Mouse (Mus musculus) kidney, embryonic 15.5 days (tissue): ENCODE data around the gene Capn11. TPM values are rescaled to one million over a fixed set of nuclear protein-coding genes. Genes with fewer than 3 reads are reported as not detected.

Experiments
- ATAC-seq: fragments of 200-750 bp; cut with Nextera tagmentation; replicated peaks from 2 replicates; pipeline ENCODE4 v1.8.0; 2017; ENCODE audit warnings: moderate TSS enrichment; ENCODE audit not compliant: low FRiP score
- H3K27ac ChIP-seq: fragments of 300-500 bp; sonication (generic); 2 replicates; pipeline ENCODE4 v1.5.1; 2015; ENCODE audit warnings: mild to moderate bottlenecking, inconsistent platforms
- H3K27me3 ChIP-seq: fragments of 300-500 bp; sonication (generic); 2 replicates; pipeline ENCODE4 v1.6.1; 2015; ENCODE audit warnings: inconsistent platforms
- H3K36me3 ChIP-seq: fragments of 300-500 bp; sonication (generic); 2 replicates; pipeline ENCODE4 v1.6.1; 2015; ENCODE audit warnings: inconsistent platforms
- H3K4me1 ChIP-seq: fragments of 300-500 bp; sonication (generic); 2 replicates; pipeline ENCODE4 v1.6.1; 2015; ENCODE audit warnings: inconsistent platforms
- H3K4me2 ChIP-seq: fragments of 300-500 bp; sonication (generic); 2 replicates; pipeline ENCODE4 v1.6.1; 2015; ENCODE audit warnings: moderate library complexity, mild to moderate bottlenecking, inconsistent platforms
- H3K4me3 ChIP-seq: fragments of 300-500 bp; sonication (generic); replicated peaks from 2 replicates; pipeline ENCODE4 v1.5.1; 2015; ENCODE audit warnings: mild to moderate bottlenecking, inconsistent platforms
- H3K9ac ChIP-seq: fragments of 300-500 bp; sonication (generic); 2 replicates; pipeline ENCODE4 v1.6.1; 2015; ENCODE audit warnings: mild to moderate bottlenecking, inconsistent platforms
- H3K9me3 ChIP-seq: fragments of 300-500 bp; sonication (generic); replicated peaks from 2 replicates; pipeline ENCODE4 v1.6.1; 2016; ENCODE audit warnings: inconsistent platforms
- WGBS: fragments of 180-500 bp; shearing (Covaris S2); methylation state at CpG from one replicate; pipeline ENCODE4 v1.1.7; 2015; ENCODE audit warnings: mixed read lengths; 5-methylcytosine and 5-hydroxymethylcytosine counted together
- polyA plus RNA-seq: library from polyadenylated mRNA; unstranded; fragments of >200 nt; fragmentation: Nextera tagmentation; extraction: Ambion mirVana; gene quantifications from 2 replicates; pipeline ENCODE4 v1.2.1, GENCODE M21; 2015

The Capn11 gene
- polyA plus RNA-seq, 1 experiment from 2014 or later = 0.87 TPM

- peak; percentile 52; the same call in 1 of the 2 replicates for ATAC-seq
- H3K27ac ChIP-seq = peak overlapping the region; percentile 92
- peak overlapping the region; percentile 27 for H3K4me3 ChIP-seq
- peak overlapping the region; percentile 55 for H3K4me2 ChIP-seq
- no peaks in the 10 kb centered on the region for H3K27me3 ChIP-seq
- peaks cover 18% of the 10 kb centered on the region for H3K4me1 ChIP-seq
- no peaks in the 10 kb centered on the region for H3K9me3 ChIP-seq
- no peaks in the 10 kb centered on the region for H3K36me3 ChIP-seq
- 18% methylated on average over 20 of the region's 20 CpGs for WGBS
- H3K9ac ChIP-seq = 0 out of 2 replicates have a peak overlapping the region, but pooled peaks have one; percentile 17
These were observed 39.5 kb downstream of the Capn11 start for GRCm38 (mm10) chr17:45619386-45620256.

GRCm38 (mm10) chr17:45618941-45619385 lies 40.2 kb downstream of the Capn11 start:
- no peaks in the 10 kb centered on the region for H3K27me3 ChIP-seq
- H3K4me2 ChIP-seq = peak overlapping the region; percentile 55
- no peaks in the 10 kb centered on the region for H3K9me3 ChIP-seq
- ATAC-seq = peak; percentile 83
- H3K4me1 ChIP-seq = peaks cover 18% of the 10 kb centered on the region
- H3K36me3 ChIP-seq = no peaks in the 10 kb centered on the region
- peak overlapping the region; percentile 92 for H3K27ac ChIP-seq
- 0 out of 2 replicates have a peak overlapping the region, but pooled peaks have one; percentile 17 for H3K9ac ChIP-seq
- H3K4me3 ChIP-seq = peak overlapping the region; percentile 27
- 17% methylated on average over 8 of the region's 8 CpGs for WGBS

DNA sequence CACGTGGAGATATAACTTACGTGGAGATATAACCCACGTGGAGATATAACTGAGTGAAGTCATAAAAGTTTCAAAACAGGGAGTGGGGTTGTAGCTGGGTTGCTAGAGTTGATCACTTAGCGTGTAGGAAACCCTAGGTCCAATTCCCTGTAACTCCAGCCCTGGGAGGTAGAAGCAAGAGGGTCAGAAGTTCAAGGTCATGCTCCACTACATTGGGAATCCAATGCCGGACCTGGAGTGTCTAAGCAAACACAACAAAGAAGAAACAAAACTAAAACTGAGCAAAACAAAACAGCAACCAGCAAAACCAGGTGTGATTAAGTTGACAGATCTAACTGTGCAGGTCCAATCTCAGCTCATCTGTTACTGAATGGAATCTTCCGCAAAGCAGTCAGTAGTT lies 41.5 kb downstream of the Capn11 start:
- H3K27ac ChIP-seq = no peak overlapping the region
- H3K27me3 ChIP-seq = no peaks in the 10 kb centered on the region
- H3K9me3 ChIP-seq = no peaks in the 10 kb centered on the region
- H3K4me2 ChIP-seq = no peak overlapping the region
- no peak overlapping the region for H3K9ac ChIP-seq
- 73% methylated on average over 6 of the region's 6 CpGs for WGBS
- H3K36me3 ChIP-seq = no peaks in the 10 kb centered on the region
- H3K4me1 ChIP-seq = peaks cover 18% of the 10 kb centered on the region
- ATAC-seq = no peak
- no peak overlapping the region for H3K4me3 ChIP-seq

DNA sequence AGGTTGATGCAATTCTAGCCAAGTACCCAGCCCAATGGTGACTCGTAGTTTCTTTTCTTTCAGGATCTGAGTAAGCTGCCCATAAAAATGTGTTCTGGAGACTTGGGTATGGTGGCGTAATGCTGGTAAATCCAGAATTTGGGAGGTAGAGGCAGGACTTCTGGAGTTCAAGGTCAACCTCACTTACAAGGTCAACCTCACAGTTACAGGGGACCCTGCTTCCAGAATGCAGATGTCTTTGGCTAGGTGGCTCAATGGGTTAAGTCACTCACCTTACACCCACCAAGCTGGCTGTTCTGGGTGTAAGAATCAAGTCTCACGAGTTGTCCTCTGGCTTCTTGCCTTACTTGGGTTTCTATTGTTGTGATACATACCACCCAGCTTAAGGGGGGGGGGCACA lies 42.4 kb downstream of the Capn11 start:
- H3K4me1 ChIP-seq = peaks cover 18% of the 10 kb centered on the region
- WGBS = 84% methylated on average over 3 of the region's 3 CpGs
- H3K36me3 ChIP-seq = no peaks in the 10 kb centered on the region
- H3K9ac ChIP-seq = no peak overlapping the region
- H3K27me3 ChIP-seq = no peaks in the 10 kb centered on the region
- H3K27ac ChIP-seq = no peak overlapping the region
- no peak for ATAC-seq
- no peak overlapping the region for H3K4me3 ChIP-seq
- H3K9me3 ChIP-seq = no peaks in the 10 kb centered on the region
- no peak overlapping the region for H3K4me2 ChIP-seq

GRCm38 (mm10) chr17:45616046-45616650 lies 43.0 kb downstream of the Capn11 start:
- Histone ChIP-seq H3K27me3 (no peaks in the 10 kb centered on the region), H3K9me3 (no peaks in the 10 kb centered on the region), H3K27ac (no peak overlapping the region), H3K4me1 (peaks cover 18% of the 10 kb centered on the region), H3K9ac (no peak overlapping the region), H3K36me3 (no peaks in the 10 kb centered on the region), H3K4me3 (no peak overlapping the region), H3K4me2 (no peak overlapping the region)
- ATAC-seq = no peak
- WGBS = 31% methylated on average over 4 of the region's 4 CpGs

- Histone ChIP-seq H3K4me3 (no peak overlapping the region), H3K9me3 (no peaks in the 10 kb centered on the region), H3K27me3 (no peaks in the 10 kb centered on the region), H3K4me2 (no peak overlapping the region), H3K27ac (no peak overlapping the region), H3K4me1 (peaks cover 8% of the 10 kb centered on the region), H3K36me3 (no peaks in the 10 kb centered on the region), H3K9ac (no peak overlapping the region)
- ATAC-seq = no peak
- whole genome bisulfite sequencing = 79% methylated on average over 7 of the region's 7 CpGs
These were observed 46.2 kb downstream of the Capn11 start for GRCm38 (mm10) chr17:45612921-45613320.

DNA sequence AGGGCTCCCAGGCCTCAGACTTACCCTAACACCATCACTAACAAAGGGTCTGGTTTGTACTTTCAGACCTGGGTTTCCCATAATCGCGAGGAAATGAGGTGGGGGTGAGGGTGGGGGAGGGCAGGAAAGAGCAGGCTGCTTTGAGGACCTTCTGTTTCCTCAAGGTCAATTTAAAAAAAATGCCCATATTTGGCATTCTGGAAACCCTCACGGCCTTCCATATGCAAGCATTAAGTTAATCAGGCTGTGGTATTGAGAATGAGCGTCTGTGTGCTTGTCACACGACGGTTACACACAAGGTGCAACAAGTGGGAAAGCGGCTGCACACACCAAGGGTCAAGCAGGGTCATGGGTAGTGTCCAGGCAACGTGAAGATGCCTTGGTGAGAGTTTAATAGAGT lies 47.1 kb downstream of the Capn11 start:
- no peak for ATAC-seq
- no peaks in the 10 kb centered on the region for H3K9me3 ChIP-seq
- no peaks in the 10 kb centered on the region for H3K36me3 ChIP-seq
- H3K27me3 ChIP-seq = no peaks in the 10 kb centered on the region
- H3K27ac ChIP-seq = no peak overlapping the region
- H3K4me2 ChIP-seq = no peak overlapping the region
- H3K9ac ChIP-seq = no peak overlapping the region
- no peak overlapping the region for H3K4me3 ChIP-seq
- peaks cover 8% of the 10 kb centered on the region for H3K4me1 ChIP-seq
- 74% methylated on average over 8 of the region's 8 CpGs for WGBS

DNA sequence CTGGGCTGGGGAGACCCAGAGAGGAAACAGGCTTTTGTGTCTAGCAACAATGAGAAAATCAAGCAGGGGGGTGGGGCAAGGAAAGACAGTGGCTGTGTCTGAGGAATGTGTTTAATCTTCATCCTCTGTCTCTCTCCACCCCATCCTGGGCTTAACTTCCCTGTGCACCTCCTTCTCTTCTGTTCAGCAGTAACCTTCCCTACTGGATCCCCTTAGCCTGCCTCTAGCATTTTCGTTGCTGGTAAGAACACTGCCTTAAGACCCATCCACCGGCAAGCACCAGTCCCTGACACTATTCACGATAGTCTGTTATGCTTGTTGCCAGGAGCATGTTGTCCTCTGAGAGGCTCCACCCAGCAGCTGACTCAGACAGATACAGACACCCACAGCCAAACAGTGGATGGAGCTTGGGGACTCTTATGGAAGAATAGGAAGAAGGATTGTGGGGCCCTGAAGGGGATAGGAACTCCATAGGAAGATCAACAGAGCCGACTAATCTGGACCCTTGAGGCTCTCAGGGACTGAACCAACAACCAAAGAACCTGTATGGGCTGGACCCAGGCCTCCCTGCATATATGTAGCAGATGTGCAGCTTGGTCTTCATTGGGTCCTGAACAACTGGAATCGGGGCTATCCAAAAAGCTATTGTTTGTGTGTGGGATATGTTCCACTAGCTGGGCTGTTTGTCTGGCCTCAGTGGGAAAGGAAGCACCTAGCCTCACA lies 48.8 kb downstream of the Capn11 start:
- no peak overlapping the region for H3K4me3 ChIP-seq
- no peaks in the 10 kb centered on the region for H3K27me3 ChIP-seq
- WGBS = 39% methylated on average over 5 of the region's 5 CpGs
- H3K36me3 ChIP-seq = no peaks in the 10 kb centered on the region
- H3K4me2 ChIP-seq = no peak overlapping the region
- H3K9ac ChIP-seq = no peak overlapping the region
- ATAC-seq = no peak
- H3K9me3 ChIP-seq = no peaks in the 10 kb centered on the region
- H3K4me1 ChIP-seq = peaks cover 8% of the 10 kb centered on the region
- H3K27ac ChIP-seq = peak overlapping the region; percentile 54; the same call in 1 of the 2 replicates

DNA sequence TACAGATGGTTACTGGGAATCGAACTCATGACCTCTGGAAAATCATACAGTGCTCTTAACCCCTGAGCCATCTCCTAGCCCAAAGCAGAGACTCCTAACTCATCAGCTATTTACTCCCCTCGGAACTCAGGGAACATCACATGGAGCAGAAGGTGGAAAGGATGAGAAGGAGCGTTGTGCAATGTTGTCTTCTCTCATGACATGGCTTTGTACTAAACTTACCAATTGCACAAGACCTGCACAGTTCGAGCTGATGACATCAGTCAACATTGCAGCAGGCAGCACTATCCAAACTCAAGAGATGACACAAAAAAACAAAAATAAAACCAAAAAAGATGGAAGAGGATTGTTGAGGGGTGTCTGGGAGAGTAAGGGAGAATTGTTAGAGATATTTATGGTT lies 50.7 kb downstream of the Capn11 start:
- peaks cover 8% of the 10 kb centered on the region for H3K4me1 ChIP-seq
- H3K9me3 ChIP-seq = no peaks in the 10 kb centered on the region
- no peak overlapping the region for H3K9ac ChIP-seq
- no peak overlapping the region for H3K27ac ChIP-seq
- 91% methylated on average over 4 of the region's 4 CpGs for WGBS
- ATAC-seq = no peak
- H3K36me3 ChIP-seq = no peaks in the 10 kb centered on the region
- H3K27me3 ChIP-seq = no peaks in the 10 kb centered on the region
- no peak overlapping the region for H3K4me2 ChIP-seq
- H3K4me3 ChIP-seq = no peak overlapping the region

- 81% methylated on average over 15 of the region's 15 CpGs for WGBS
- Histone ChIP-seq H3K27me3 (peaks cover 2% of the 10 kb centered on the region; the same call in 1 of the 2 replicates), H3K9ac (no peak overlapping the region), H3K36me3 (no peaks in the 10 kb centered on the region), H3K9me3 (no peaks in the 10 kb centered on the region), H3K4me3 (no peak overlapping the region), H3K27ac (no peak overlapping the region), H3K4me1 (peaks cover 8% of the 10 kb centered on the region), H3K4me2 (no peak overlapping the region)
- no peak for ATAC-seq
These were observed 51.9 kb downstream of the Capn11 start for GRCm38 (mm10) chr17:45606992-45607879.

DNA sequence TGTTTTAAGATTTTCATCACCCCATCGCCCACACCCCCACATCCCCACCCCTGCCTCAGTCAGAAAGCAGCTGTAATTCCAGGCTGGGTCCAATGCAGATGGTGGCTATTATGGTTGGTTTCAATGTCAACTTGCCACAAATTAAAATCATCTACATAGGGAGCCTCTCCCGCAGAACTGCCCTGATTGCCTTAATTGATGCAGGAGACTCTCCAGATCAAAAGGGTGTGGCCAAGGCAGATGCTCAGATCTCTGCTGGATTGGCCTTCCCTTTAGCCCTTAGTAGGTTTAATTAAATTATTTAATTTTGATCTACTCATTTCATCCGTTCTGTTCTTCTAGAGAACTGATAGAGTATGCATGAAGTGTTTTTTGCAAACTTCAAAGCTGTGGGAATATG lies 56.1 kb downstream of the Capn11 start:
- Histone ChIP-seq H3K9me3 (no peaks in the 10 kb centered on the region), H3K9ac (no peak overlapping the region), H3K4me2 (no peak overlapping the region), H3K4me1 (peaks cover 28% of the 10 kb centered on the region), H3K27me3 (peaks cover 24% of the 10 kb centered on the region), H3K36me3 (no peaks in the 10 kb centered on the region), H3K4me3 (no peak overlapping the region), H3K27ac (no peak overlapping the region)
- no peak for ATAC-seq
- 83% methylated on average over 3 of the region's 3 CpGs for WGBS
